ENCODE assay signal across 18 mouse cellular contexts in the genomic region with DNA sequence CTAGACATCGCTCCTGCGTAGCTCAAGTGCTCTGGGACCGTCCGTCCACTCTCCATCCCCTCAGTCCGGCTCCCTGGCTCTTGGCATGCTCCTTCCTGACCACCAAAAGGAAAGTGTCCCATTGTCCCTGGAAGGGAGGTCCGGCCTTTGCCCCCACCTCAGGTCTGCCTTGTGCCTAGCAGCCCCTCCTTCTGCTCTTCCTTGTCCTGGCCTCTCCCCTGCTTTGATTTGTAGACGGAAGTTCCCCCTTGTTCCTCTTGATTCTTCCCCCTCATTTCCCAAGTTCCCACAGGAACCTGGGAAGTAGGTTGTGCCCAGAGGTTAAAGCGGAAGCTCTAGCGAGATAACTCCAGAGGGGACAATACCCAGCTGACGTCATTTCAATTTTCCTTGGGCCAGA.
DNase-seq lines count a peak whose midpoint lies in the region; ATAC-seq and TF ChIP-seq lines count a peak whose summit lies in the region.
"Had no signal": no experiment of that assay in that cellular context is flagged by ENCODE, and none has a peak within 500 bp of the region (broad histone marks: within the 10 kb centered on the region; RNA-seq: fewer than 3 reads in every experiment).

No protein-coding gene starts in this region.

- WGBS in limb, embryonic 14.5 days, result 85% methylated on average over 10 of the region's 10 CpGs
- WGBS in limb, embryonic 10.5 days, result 86% methylated on average over 10 of the region's 10 CpGs
- whole genome bisulfite sequencing in heart, embryonic 16.5 days, result 68% methylated on average over 10 of the region's 10 CpGs
- WGBS in liver, postnatal 0 days (ENCODE audit: insufficient replicate concordance), result 58% methylated on average over 10 of the region's 10 CpGs

- no peaks in the 10 kb centered on the region for H3K27me3 ChIP-seq in limb, embryonic 14.5 days (ENCODE audit: control insufficient read depth, insufficient read depth, low read length)
- no peaks in the 10 kb centered on the region for H3K27me3 ChIP-seq in limb, embryonic 10.5 days (ENCODE audit: low read depth, poor library complexity, severe bottlenecking)
- H3K27me3 ChIP-seq in heart, embryonic 16.5 days (ENCODE audit: control insufficient read depth, insufficient read depth, low read length), result no peaks in the 10 kb centered on the region
- no peaks in the 10 kb centered on the region for H3K27me3 ChIP-seq in liver, postnatal 0 days (ENCODE audit: insufficient read depth, low read length)
- H3K27me3 ChIP-seq: embryonic facial prominence, embryonic 12.5 days; limb, embryonic 15.5 days had no signal

- H3K9ac ChIP-seq in limb, embryonic 14.5 days (ENCODE audit: low read depth, low read length, severe bottlenecking), result no peak overlapping the region
- H3K9ac ChIP-seq in heart, embryonic 16.5 days (ENCODE audit: low read length), result no peak overlapping the region
- H3K9ac ChIP-seq in liver, postnatal 0 days (replicated peaks), result no peak overlapping the region
- H3K9ac ChIP-seq: embryonic facial prominence, embryonic 12.5 days; limb, embryonic 15.5 days had no signal

- TF ChIP-seq POLR2A in limb, embryonic 14.5 days (IDR thresholded peaks at IDR 0.05; ENCODE audit: borderline replicate concordance, extremely low read depth, insufficient read depth, insufficient read length), result no peak

- no peak for ATAC-seq in limb, embryonic 14.5 days (ENCODE audit: low FRiP score, low read depth)
- ATAC-seq in heart, embryonic 16.5 days (replicated peaks; ENCODE audit: extremely low read depth, insufficient read depth, low FRiP score), result peak; percentile 37
- no peak for ATAC-seq in liver, postnatal 0 days
- ATAC-seq: intestine, embryonic 16.5 days had no signal

- H3K9me3 ChIP-seq in limb, embryonic 14.5 days (ENCODE audit: control insufficient read depth, low read length), result no peaks in the 10 kb centered on the region
- no peaks in the 10 kb centered on the region for H3K9me3 ChIP-seq in limb, embryonic 10.5 days (replicated peaks)
- H3K9me3 ChIP-seq in heart, embryonic 16.5 days (replicated peaks; ENCODE audit: control insufficient read depth, low read length), result no peaks in the 10 kb centered on the region
- no peaks in the 10 kb centered on the region for H3K9me3 ChIP-seq in liver, postnatal 0 days (ENCODE audit: low read length)
- H3K9me3 ChIP-seq: embryonic facial prominence, embryonic 12.5 days; forebrain, embryonic 10.5 days; limb, embryonic 15.5 days; midbrain, embryonic 10.5 days had no signal

- H3K4me3 ChIP-seq in limb, embryonic 14.5 days (replicated peaks; ENCODE audit: low read length), result no peak overlapping the region
- H3K4me3 ChIP-seq in limb, embryonic 10.5 days, result no peak overlapping the region
- no peak overlapping the region for H3K4me3 ChIP-seq in heart, embryonic 16.5 days (ENCODE audit: low read length)
- H3K4me3 ChIP-seq in liver, postnatal 0 days (ENCODE audit: low read depth, low read length), result no peak overlapping the region
- H3K4me3 ChIP-seq: embryonic facial prominence, embryonic 12.5 days; forebrain, embryonic 10.5 days; limb, embryonic 15.5 days; midbrain, embryonic 10.5 days; myocyte had no signal

- peak; percentile 30 to 48 for DNase-seq in adrenal gland, postnatal 36 days
- no peak for DNase-seq in adrenal gland, adult 18-20 months (ENCODE audit: low spot score in 2 of 2)
- no peak for DNase-seq in limb, embryonic 14.5 days (ENCODE audit: low spot score)
- no peak for DNase-seq in limb, embryonic 10.5 days (ENCODE audit: low spot score)
- no peak for DNase-seq in liver, postnatal 0 days
- DNase-seq in frontal cortex, postnatal 36 days (ENCODE audit: low spot score in 2 of 2), result no peak
- no peak for DNase-seq in ovary, adult 18-20 months (ENCODE audit: low spot score)
- DNase-seq: cerebellum, postnatal 25 days; layer of hippocampus, postnatal 36 days had no signal

- 0 out of 2 replicates have a peak, but pooled peaks cover 2% of the 10 kb centered on the region for H3K4me1 ChIP-seq in limb, embryonic 14.5 days (ENCODE audit: control insufficient read depth, insufficient read depth, low read length)
- peaks cover 8% of the 10 kb centered on the region; the same call in 1 of the 2 replicates for H3K4me1 ChIP-seq in limb, embryonic 10.5 days
- no peaks in the 10 kb centered on the region; the same call in 1 of the 2 replicates for H3K4me1 ChIP-seq in heart, embryonic 16.5 days (ENCODE audit: control insufficient read depth, insufficient read depth, low read length)
- peaks cover 16% of the 10 kb centered on the region for H3K4me1 ChIP-seq in liver, postnatal 0 days (ENCODE audit: insufficient read depth)
- H3K4me1 ChIP-seq: embryonic facial prominence, embryonic 12.5 days had no signal

- peaks cover 88% of the 10 kb centered on the region for H3K36me3 ChIP-seq in limb, embryonic 14.5 days (ENCODE audit: control insufficient read depth, insufficient read depth, low read length)
- H3K36me3 ChIP-seq in limb, embryonic 10.5 days, result peaks cover 95% of the 10 kb centered on the region
- H3K36me3 ChIP-seq in heart, embryonic 16.5 days (ENCODE audit: control insufficient read depth, insufficient read depth), result 0 out of 2 replicates have a peak, but pooled peaks cover 8% of the 10 kb centered on the region
- peaks cover 32% of the 10 kb centered on the region for H3K36me3 ChIP-seq in liver, postnatal 0 days (replicated peaks; ENCODE audit: insufficient read depth, low read length)
- H3K36me3 ChIP-seq: G1E had no signal

- TF ChIP-seq EP300 in liver, postnatal 0 days (IDR thresholded peaks at IDR 0.05; ENCODE audit: low read depth), result peak; percentile 70

- H3K4me2 ChIP-seq in limb, embryonic 14.5 days (replicated peaks; ENCODE audit: low read depth, low read length, severe bottlenecking), result no peak overlapping the region
- H3K4me2 ChIP-seq in heart, embryonic 16.5 days (ENCODE audit: low read depth, low read length), result no peak overlapping the region
- no peak overlapping the region for H3K4me2 ChIP-seq in liver, postnatal 0 days (ENCODE audit: low read depth, low read length)
- H3K4me2 ChIP-seq: embryonic facial prominence, embryonic 12.5 days; limb, embryonic 15.5 days had no signal

- TF ChIP-seq CTCF in liver, postnatal 0 days (IDR thresholded peaks at IDR 0.05; ENCODE audit: low read depth), result no peak

- H3K27ac ChIP-seq in limb, embryonic 14.5 days (replicated peaks; ENCODE audit: low read depth, low read length), result peak overlapping the region; percentile 26; the same call in 1 of the 2 replicates
- no peak overlapping the region for H3K27ac ChIP-seq in limb, embryonic 10.5 days
- H3K27ac ChIP-seq in heart, embryonic 16.5 days (ENCODE audit: low read length), result peak overlapping the region; percentile 3; the same call in 1 of the 2 replicates
- no peak overlapping the region for H3K27ac ChIP-seq in liver, postnatal 0 days (ENCODE audit: low read depth)
- H3K27ac ChIP-seq: embryonic facial prominence, embryonic 12.5 days; forebrain, embryonic 10.5 days; limb, embryonic 15.5 days; midbrain, embryonic 10.5 days; stomach, postnatal 0 days had no signal

Comparison
In these comparisons a context has a peak if more than half of its experiments do, and no peak if none do; other contexts are left out.
1. DNase-seq: peak in adrenal gland, postnatal 36 days (2 of 2); none in adrenal gland, adult 18-20 months (0 of 2), limb, embryonic 14.5 days (single experiment), limb, embryonic 10.5 days (single experiment), liver, postnatal 0 days (single experiment), frontal cortex, postnatal 36 days (0 of 2) and ovary, adult 18-20 months (single experiment).
2. H3K27ac ChIP-seq: peak in limb, embryonic 14.5 days (single experiment) and heart, embryonic 16.5 days (single experiment); none in limb, embryonic 10.5 days (single experiment) and liver, postnatal 0 days (single experiment).